Mouse (Mus musculus): ENCODE data around the gene Tmub2. TPM values are rescaled to one million over a fixed set of nuclear protein-coding genes. Genes with fewer than 3 reads are reported as not detected.

Tmub2 gene
- 50.8 and 64.1 TPM in 2 replicates for total RNA-seq (2023)

GRCm38 (mm10) chr11:102284501-102285094 lies at the start of gene Tmub2:
Tmub2 (plus strand) TSS chr11:102284931.

GRCm38 (mm10) chr11:102248630-102249230 lies 36.0 kb upstream of the Tmub2 start, which contains the start of gene BC030867:
BC030867 (plus strand) TSS chr11:102248882.

GRCm38 (mm10) chr11:102268520-102269244 lies 16.0 kb upstream of the Tmub2 start, which contains the start of gene Asb16:
Asb16 (plus strand) TSS chr11:102268743.

GRCm38 (mm10) chr11:102296491-102297472 lies 12.1 kb downstream of the Tmub2 start, which contains the start of gene Atxn7l3:
Atxn7l3 (minus strand) TSS chr11:102296631.

GRCm38 (mm10) chr11:102319410-102319792 lies 34.7 kb downstream of the Tmub2 start, which contains the start of gene Ubtf:
Ubtf (minus strand) TSS chr11:102319742.

Other genes with a start within 250 kb of the Tmub2 start
- 10.3 and 15.6 TPM in 2 replicates for gene Cd300lg, start 243.4 kb upstream of the Tmub2 start, total RNA-seq (2023)
- 0.18 and 0.69 TPM in 2 replicates for gene Mpp2, start 196.4 kb upstream of the Tmub2 start, total RNA-seq (2023)
- gene Ppy, start 183.6 kb upstream of the Tmub2 start, total RNA-seq (2023), result not detected in 2 replicates
- not detected in 2 replicates for gene Pyy, start 177.1 kb upstream of the Tmub2 start, total RNA-seq (2023)
- gene Nags, start 139.4 kb upstream of the Tmub2 start, total RNA-seq (2023), result not detected in 2 replicates
- gene Tmem101, start 128.5 kb upstream of the Tmub2 start, total RNA-seq (2023), result 9.1 and 9.3 TPM in 2 replicates
- gene Lsm12, start 99.6 kb upstream of the Tmub2 start, total RNA-seq (2023), result 35.9 and 37.7 TPM in 2 replicates
- gene G6pc3, start 95.3 kb upstream of the Tmub2 start, total RNA-seq (2023), result 14.6 and 15.4 TPM in 2 replicates
- 128 and 209 TPM in 2 replicates for gene Hdac5, start 54.8 kb upstream of the Tmub2 start, total RNA-seq (2023)
- gene BC030867, start 36.0 kb upstream of the Tmub2 start, total RNA-seq (2023), result 5.5 and 8.6 TPM in 2 replicates
- not detected in 2 replicates for gene Asb16, start 16.2 kb upstream of the Tmub2 start, total RNA-seq (2023)
- gene Atxn7l3, start 11.7 kb downstream of the Tmub2 start, total RNA-seq (2023), result 63.5 and 84.5 TPM in 2 replicates
- gene Ubtf, start 34.8 kb downstream of the Tmub2 start, total RNA-seq (2023), result 55.7 and 64.3 TPM in 2 replicates
- gene Slc4a1, start 81.3 kb downstream of the Tmub2 start, total RNA-seq (2023), result 3.9 and 13.2 TPM in 2 replicates
- gene Rundc3a, start 108.5 kb downstream of the Tmub2 start, total RNA-seq (2023), result not detected in 2 replicates
- 38.0 and 43.1 TPM in 2 replicates for gene Slc25a39, start 123.0 kb downstream of the Tmub2 start, total RNA-seq (2023)
- gene Grn, start 145.4 kb downstream of the Tmub2 start, total RNA-seq (2023), result 281 and 343 TPM in 2 replicates
- gene Fam171a2, start 162.8 kb downstream of the Tmub2 start, total RNA-seq (2023), result not detected in 2 replicates
- 8.4 and 17.9 TPM in 2 replicates for gene Itga2b, start 185.2 kb downstream of the Tmub2 start, total RNA-seq (2023)